Mouse (Mus musculus): Measurements from ENCODE around the gene Rasip1.

Gene Rasip1

GRCm38 (mm10) chr7:45686841-45687240 lies 59.6 kb downstream of the Rasip1 start:
- no peak for DNase-seq (ENCODE audit: low spot score)
